Mouse (Mus musculus) layer of hippocampus, adult 2 months (tissue): ENCODE results near the gene Sds. TPM values are rescaled to one million over a fixed set of nuclear protein-coding genes. Genes with fewer than 3 reads are reported as not detected.

Experiments used
- DNase-seq, 2 experiments: peaks; one replicate each; pipeline ENCODE4 v3.0.0; 2022; ENCODE audit warnings: low spot score in 2 of 2
- H3K27ac ChIP-seq: fragments of 200-600 bp; 2 replicates; pipeline ENCODE4 v1.8.1; 2022
- H3K4me3 ChIP-seq: fragments of 200-600 bp; 2 replicates; pipeline ENCODE4 v1.8.1; 2022; ENCODE audit warnings: mild to moderate bottlenecking
- CTCF ChIP-seq: fragments of 200-600 bp; conservative IDR thresholded peaks from 2 replicates; pipeline ENCODE4 v1.8.1; 2022; ENCODE audit warnings: antibody characterized with exemption, mild to moderate bottlenecking, moderate library complexity
- total RNA-seq, 2 experiments: library from RNA; stranded (reverse); gene quantifications; 2 replicates each; pipeline ENCODE4 v1.2.3; 2021

Sds gene
- total RNA-seq, 2 experiments from 2014 or later: 0.31 TPM; not detected in 1

GRCm38 (mm10) chr5:120435731-120436501, 40.4 kb upstream of the Sds start:
- DNase-seq: no peak
- Histone ChIP-seq H3K4me3 (no peak overlapping the region), H3K27ac (no peak overlapping the region)
- no peak for TF ChIP-seq CTCF

GRCm38 (mm10) chr5:120436885-120437495, 39.3 kb upstream of the Sds start:
- no peak overlapping the region for H3K4me3 ChIP-seq
- H3K27ac ChIP-seq: no peak overlapping the region
- no peak for DNase-seq
- no peak for TF ChIP-seq CTCF

GRCm38 (mm10) chr5:120437539-120437938, 38.8 kb upstream of the Sds start:
- no peak overlapping the region for H3K4me3 ChIP-seq
- no peak overlapping the region for H3K27ac ChIP-seq
- no peak for TF ChIP-seq CTCF
- no peak for DNase-seq

GRCm38 (mm10) chr5:120437986-120438385, 38.3 kb upstream of the Sds start:
- DNase-seq: no peak
- TF ChIP-seq CTCF: no peak
- H3K4me3 ChIP-seq: no peak overlapping the region
- H3K27ac ChIP-seq: no peak overlapping the region

DNA sequence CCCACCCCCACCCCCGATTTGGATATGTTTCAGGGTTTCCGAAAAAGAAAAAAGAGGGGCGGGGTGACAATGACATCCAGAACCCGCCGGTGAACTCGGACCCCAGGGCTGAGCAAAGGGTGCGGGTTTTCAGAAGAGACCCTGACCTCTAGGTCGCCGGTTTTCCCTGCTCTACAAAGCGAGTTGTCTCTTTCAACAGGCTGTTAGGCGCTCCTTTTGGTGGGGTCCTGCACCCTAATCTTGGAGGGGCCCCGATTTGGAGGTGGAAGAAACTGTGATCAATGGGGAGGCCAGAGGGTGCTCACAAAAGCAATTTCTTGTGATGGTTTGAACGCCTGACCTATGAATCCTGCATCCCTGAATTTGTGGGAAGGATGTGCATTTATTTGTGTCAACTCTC, 37.9 kb upstream of the Sds start:
- no peak for TF ChIP-seq CTCF
- no peak overlapping the region for H3K4me3 ChIP-seq
- no peak overlapping the region for H3K27ac ChIP-seq
- no peak for DNase-seq

DNA sequence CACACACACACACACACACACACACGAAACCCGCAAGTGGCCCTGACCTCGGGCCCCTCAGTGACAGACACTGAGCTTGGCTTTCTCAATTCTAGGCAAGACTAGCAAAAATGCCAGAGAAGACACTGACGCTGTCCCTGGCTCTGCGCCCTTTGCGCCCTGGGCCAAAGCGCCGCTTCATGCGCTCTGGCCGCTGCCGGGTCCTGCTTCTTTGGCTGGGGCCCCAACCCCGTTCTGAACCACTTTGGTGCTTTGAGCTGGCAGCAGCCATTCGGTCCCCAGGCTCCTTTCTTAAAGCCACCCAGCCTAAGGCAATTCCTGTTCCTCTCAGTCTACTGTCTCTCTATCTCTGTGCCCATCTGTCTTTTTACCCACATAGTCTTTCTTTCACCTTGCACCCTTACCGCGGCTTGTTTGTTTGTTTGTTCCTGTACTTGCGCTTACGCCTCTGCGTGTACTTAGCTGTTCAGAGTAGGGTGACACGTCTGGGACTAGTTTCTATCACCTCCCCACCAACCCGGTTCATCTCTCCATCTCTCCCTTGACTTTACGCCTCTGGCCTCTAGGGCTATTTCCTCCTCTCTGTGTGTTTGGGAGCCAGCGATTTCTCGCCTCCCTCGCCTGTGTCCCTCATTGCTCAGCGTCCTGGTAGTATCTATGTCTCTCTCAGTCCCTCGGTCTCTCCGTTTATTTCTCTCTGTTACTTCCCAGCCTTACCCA, 37.2 kb upstream of the Sds start:
- no peak for DNase-seq
- Histone ChIP-seq H3K4me3 (no peak overlapping the region), H3K27ac (no peak overlapping the region)
- TF ChIP-seq CTCF: no peak

GRCm38 (mm10) chr5:120439887-120440670, 36.2 kb upstream of the Sds start:
- H3K4me3 ChIP-seq: no peak overlapping the region

DNA sequence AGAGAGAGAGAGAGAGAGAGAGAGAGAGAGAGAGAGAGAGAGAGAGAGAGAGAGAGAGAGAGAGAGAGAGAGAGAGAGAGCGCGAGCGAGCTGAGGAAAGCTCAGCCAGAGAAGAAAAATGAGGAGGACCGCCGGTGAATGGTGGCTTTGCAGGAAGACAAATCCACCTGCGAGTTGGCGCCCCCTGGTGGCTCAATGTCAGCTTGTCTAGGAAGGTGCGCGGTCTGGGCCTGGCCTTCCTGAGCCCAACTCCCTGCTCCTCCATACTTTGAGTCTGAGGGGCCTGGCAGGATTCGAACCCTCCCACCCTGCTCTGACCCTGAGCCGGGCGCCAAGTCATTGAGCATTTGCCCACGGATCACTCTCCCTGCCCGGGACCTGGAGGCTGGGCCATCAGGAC, 35.6 kb upstream of the Sds start:
- peak; percentile 73 to 93 for DNase-seq
- TF ChIP-seq CTCF: peak; percentile 84
- Histone ChIP-seq H3K4me3 (no peak overlapping the region), H3K27ac (no peak overlapping the region)

More at GRCm38 (mm10) chr5:120439887-120440670, 36.2 kb upstream of the Sds start:
- TF ChIP-seq CTCF: no peak
- no peak for DNase-seq
- H3K27ac ChIP-seq: no peak overlapping the region

DNA sequence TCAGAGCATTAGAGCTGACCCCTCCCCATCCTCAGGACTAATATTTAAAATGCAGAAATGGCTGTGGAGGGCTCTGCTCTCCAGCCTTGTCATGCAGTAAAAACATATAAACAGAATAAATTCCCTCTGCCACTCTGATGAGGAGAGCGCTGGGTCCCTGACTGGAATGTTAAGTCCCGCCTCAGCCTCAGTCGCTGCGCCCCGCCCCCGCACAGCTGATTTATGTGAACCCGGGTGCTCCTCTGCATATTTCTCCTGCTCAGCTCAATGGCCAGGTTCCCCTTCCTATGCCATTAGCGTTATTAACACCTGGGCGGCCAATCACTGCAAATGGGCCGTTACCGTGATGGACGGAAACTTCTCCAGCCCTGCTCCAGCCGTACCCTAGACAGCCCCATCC, 29.0 kb upstream of the Sds start:
- no peak for TF ChIP-seq CTCF
- H3K27ac ChIP-seq: no peak overlapping the region
- DNase-seq: no peak
- no peak overlapping the region for H3K4me3 ChIP-seq

- H3K4me3 ChIP-seq: no peak overlapping the region
- H3K27ac ChIP-seq: no peak overlapping the region
- TF ChIP-seq CTCF: no peak
- DNase-seq: no peak
These were observed 21.5 kb upstream of the Sds start for GRCm38 (mm10) chr5:120454756-120455337.

- no peak for DNase-seq
- no peak overlapping the region for H3K27ac ChIP-seq
- no peak for TF ChIP-seq CTCF
- H3K4me3 ChIP-seq: no peak overlapping the region
These were observed 20.1 kb upstream of the Sds start for GRCm38 (mm10) chr5:120456253-120456652.

- TF ChIP-seq CTCF: no peak
- no peak for DNase-seq
- no peak overlapping the region for H3K4me3 ChIP-seq
- no peak overlapping the region for H3K27ac ChIP-seq
These were observed 19.3 kb upstream of the Sds start for GRCm38 (mm10) chr5:120456841-120457554.
